Mouse (Mus musculus) embryonic facial prominence, embryonic 12.5 days (tissue): ENCODE data around the gene Aldh6a1. TPM values are rescaled to one million over a fixed set of nuclear protein-coding genes. Genes with fewer than 3 reads are reported as not detected.

ENCODE experiments used
- ATAC-seq: fragments of 200-750 bp; cut with Nextera tagmentation; 2 replicates; pipeline ENCODE4 v1.8.0; 2017; ENCODE audit not compliant: insufficient number of reproducible peaks, insufficient read depth, low FRiP score, low TSS enrichment
- H3K27ac ChIP-seq: fragments of 300-500 bp; sonication (generic); 2 replicates; pipeline ENCODE4 v1.5.1; 2016; ENCODE audit warnings: mild to moderate bottlenecking
- H3K27me3 ChIP-seq: fragments of 300-500 bp; sonication (generic); 2 replicates; pipeline ENCODE4 v1.6.1; 2016; ENCODE audit warnings: mild to moderate bottlenecking, moderate library complexity
- H3K36me3 ChIP-seq: fragments of 300-500 bp; sonication (generic); 2 replicates; pipeline ENCODE4 v1.6.1; 2016; ENCODE audit warnings: mild to moderate bottlenecking
- H3K4me1 ChIP-seq: fragments of 300-500 bp; sonication (generic); 2 replicates; pipeline ENCODE4 v1.6.1; 2016
- H3K4me2 ChIP-seq: fragments of 300-500 bp; sonication (generic); replicated peaks from 2 replicates; pipeline ENCODE4 v1.6.1; 2016; ENCODE audit warnings: mild to moderate bottlenecking, moderate library complexity
- H3K4me3 ChIP-seq: fragments of 300-500 bp; sonication (generic); 2 replicates; pipeline ENCODE4 v1.5.1; 2016; ENCODE audit warnings: mild to moderate bottlenecking
- H3K9ac ChIP-seq: fragments of 300-500 bp; sonication (generic); 2 replicates; pipeline ENCODE4 v1.6.1; 2016; ENCODE audit warnings: mild to moderate bottlenecking, moderate library complexity
- H3K9me3 ChIP-seq: fragments of 300-500 bp; sonication (generic); 2 replicates; pipeline ENCODE4 v1.6.1; 2016; ENCODE audit warnings: mild to moderate bottlenecking, moderate library complexity
- WGBS: fragments of 180-500 bp; shearing (Covaris S2); methylation state at CpG from one replicate; pipeline ENCODE4 v1.1.7; 2016; 5-methylcytosine and 5-hydroxymethylcytosine counted together
- polyA plus RNA-seq: library from polyadenylated mRNA; unstranded; fragments of >200 nt; fragmentation: Nextera tagmentation; extraction: Ambion mirVana; gene quantifications from 2 replicates; pipeline ENCODE4 v1.2.1, GENCODE M21; 2016

The Aldh6a1 gene
- polyA plus RNA-seq, 1 experiment from 2014 or later: 35.2 TPM

- no peak overlapping the region for H3K9ac ChIP-seq
- H3K36me3 ChIP-seq: no peaks in the 10 kb centered on the region
- WGBS: 78% methylated on average over 14 of the region's 14 CpGs
- no peak overlapping the region for H3K4me2 ChIP-seq
- ATAC-seq: peak; percentile 67; the same call in 1 of the 2 replicates
- H3K9me3 ChIP-seq: no peaks in the 10 kb centered on the region
- H3K27me3 ChIP-seq: no peaks in the 10 kb centered on the region
- H3K27ac ChIP-seq: no peak overlapping the region
- no peak overlapping the region for H3K4me3 ChIP-seq
- H3K4me1 ChIP-seq: no peaks in the 10 kb centered on the region
Observed at GRCm38 (mm10) chr12:84396947-84397679, 53.7 kb downstream of the Aldh6a1 start.

GRCm38 (mm10) chr12:84393847-84394246, 57.0 kb downstream of the Aldh6a1 start:
- Histone ChIP-seq H3K36me3 (no peaks in the 10 kb centered on the region), H3K4me2 (no peak overlapping the region), H3K27ac (no peak overlapping the region), H3K4me3 (no peak overlapping the region), H3K9me3 (no peaks in the 10 kb centered on the region), H3K9ac (no peak overlapping the region), H3K27me3 (no peaks in the 10 kb centered on the region), H3K4me1 (no peaks in the 10 kb centered on the region)
- no peak for ATAC-seq
- WGBS: 93% methylated on average over 5 of the region's 5 CpGs

GRCm38 (mm10) chr12:84392681-84393080, 58.1 kb downstream of the Aldh6a1 start:
- Histone ChIP-seq H3K27ac (no peak overlapping the region), H3K4me2 (no peak overlapping the region), H3K4me3 (no peak overlapping the region), H3K27me3 (no peaks in the 10 kb centered on the region), H3K9ac (no peak overlapping the region), H3K4me1 (no peaks in the 10 kb centered on the region), H3K36me3 (no peaks in the 10 kb centered on the region), H3K9me3 (no peaks in the 10 kb centered on the region)
- WGBS: 94% methylated on average over 4 of the region's 4 CpGs
- no peak for ATAC-seq

- H3K9ac ChIP-seq: no peak overlapping the region
- no peaks in the 10 kb centered on the region for H3K36me3 ChIP-seq
- H3K4me2 ChIP-seq: no peak overlapping the region
- H3K27me3 ChIP-seq: no peaks in the 10 kb centered on the region
- no peak overlapping the region for H3K27ac ChIP-seq
- no peak overlapping the region for H3K4me3 ChIP-seq
- no peaks in the 10 kb centered on the region for H3K4me1 ChIP-seq
- no peak for ATAC-seq
- WGBS: 78% methylated on average over 6 of the region's 6 CpGs
- no peaks in the 10 kb centered on the region for H3K9me3 ChIP-seq
Observed at GRCm38 (mm10) chr12:84390336-84390735, 60.5 kb downstream of the Aldh6a1 start.

GRCm38 (mm10) chr12:84388774-84389400, 61.9 kb downstream of the Aldh6a1 start:
- no peaks in the 10 kb centered on the region for H3K4me1 ChIP-seq
- ATAC-seq: no peak
- no peaks in the 10 kb centered on the region for H3K9me3 ChIP-seq
- H3K4me3 ChIP-seq: no peak overlapping the region
- H3K27ac ChIP-seq: no peak overlapping the region
- 73% methylated on average over 14 of the region's 14 CpGs for WGBS
- no peaks in the 10 kb centered on the region for H3K36me3 ChIP-seq
- no peak overlapping the region for H3K4me2 ChIP-seq
- H3K27me3 ChIP-seq: no peaks in the 10 kb centered on the region
- no peak overlapping the region for H3K9ac ChIP-seq

GRCm38 (mm10) chr12:84388097-84388496, 62.7 kb downstream of the Aldh6a1 start:
- no peak overlapping the region for H3K9ac ChIP-seq
- no peak for ATAC-seq
- whole genome bisulfite sequencing: 82% methylated on average over 8 of the region's 8 CpGs
- H3K4me2 ChIP-seq: no peak overlapping the region
- H3K4me3 ChIP-seq: no peak overlapping the region
- H3K27ac ChIP-seq: no peak overlapping the region
- H3K4me1 ChIP-seq: no peaks in the 10 kb centered on the region
- 0 out of 2 replicates have a peak, but pooled peaks cover under 1% of the 10 kb centered on the region for H3K36me3 ChIP-seq
- H3K9me3 ChIP-seq: no peaks in the 10 kb centered on the region
- H3K27me3 ChIP-seq: no peaks in the 10 kb centered on the region

GRCm38 (mm10) chr12:84385408-84385807, 65.4 kb downstream of the Aldh6a1 start:
- Histone ChIP-seq H3K27ac (no peak overlapping the region), H3K4me2 (no peak overlapping the region), H3K27me3 (no peaks in the 10 kb centered on the region), H3K4me3 (no peak overlapping the region), H3K9ac (no peak overlapping the region), H3K9me3 (no peaks in the 10 kb centered on the region), H3K4me1 (no peaks in the 10 kb centered on the region), H3K36me3 (peaks cover 8% of the 10 kb centered on the region; the same call in 1 of the 2 replicates)
- 91% methylated on average over 4 of the region's 4 CpGs for WGBS
- ATAC-seq: no peak

GRCm38 (mm10) chr12:84384644-84385081, 66.1 kb downstream of the Aldh6a1 start:
- no peaks in the 10 kb centered on the region for H3K27me3 ChIP-seq
- no peak overlapping the region for H3K4me2 ChIP-seq
- no peak overlapping the region for H3K27ac ChIP-seq
- no peak overlapping the region for H3K4me3 ChIP-seq
- peaks cover 8% of the 10 kb centered on the region; the same call in 1 of the 2 replicates for H3K36me3 ChIP-seq
- 84% methylated on average over 5 of the region's 5 CpGs for WGBS
- H3K4me1 ChIP-seq: no peaks in the 10 kb centered on the region
- H3K9ac ChIP-seq: no peak overlapping the region
- no peak for ATAC-seq
- no peaks in the 10 kb centered on the region for H3K9me3 ChIP-seq

GRCm38 (mm10) chr12:84382369-84382768, 68.4 kb downstream of the Aldh6a1 start:
- WGBS: 90% methylated on average over 4 of the region's 4 CpGs
- Histone ChIP-seq H3K27me3 (no peaks in the 10 kb centered on the region), H3K4me3 (no peak overlapping the region), H3K4me1 (no peaks in the 10 kb centered on the region), H3K27ac (no peak overlapping the region), H3K9me3 (no peaks in the 10 kb centered on the region), H3K36me3 (peaks cover 8% of the 10 kb centered on the region; the same call in 1 of the 2 replicates), H3K4me2 (no peak overlapping the region), H3K9ac (no peak overlapping the region)
- ATAC-seq: no peak

Other genes with a start within 250 kb of the Aldh6a1 start
- gene Elmsan1, start 232.1 kb downstream of the Aldh6a1 start, polyA plus RNA-seq: 7.9 and 9.0 TPM in 2 replicates
- 12.5 and 13.0 TPM in 2 replicates for gene Ptgr2, start 165.8 kb downstream of the Aldh6a1 start, polyA plus RNA-seq
- gene Zfp410, start 134.2 kb downstream of the Aldh6a1 start, polyA plus RNA-seq: 97.4 and 100 TPM in 2 replicates
- gene Coq6, start 89.3 kb downstream of the Aldh6a1 start, polyA plus RNA-seq: 44.0 and 45.3 TPM in 2 replicates
- gene Fam161b, start 89.2 kb downstream of the Aldh6a1 start, polyA plus RNA-seq: 5.5 and 5.8 TPM in 2 replicates
- 10.4 and 11.4 TPM in 2 replicates for gene Entpd5, start 42.0 kb downstream of the Aldh6a1 start, polyA plus RNA-seq
- 1.5 and 2.3 TPM in 2 replicates for gene Bbof1, start 41.9 kb downstream of the Aldh6a1 start, polyA plus RNA-seq
- 29.4 and 31.2 TPM in 2 replicates for gene Rnf113a2, start 33.8 kb downstream of the Aldh6a1 start, polyA plus RNA-seq
- 29.8 and 30.9 TPM in 2 replicates for gene Lin52, start 418 bp upstream of the Aldh6a1 start, polyA plus RNA-seq
- 6.6 and 8.4 TPM in 2 replicates for gene Vsx2, start 118.8 kb upstream of the Aldh6a1 start, polyA plus RNA-seq
- gene Abcd4, start 166.4 kb upstream of the Aldh6a1 start, polyA plus RNA-seq: 15.8 and 16.0 TPM in 2 replicates
- not detected in 2 replicates for gene Vrtn, start 190.0 kb upstream of the Aldh6a1 start, polyA plus RNA-seq
- 0.12 and 0.20 TPM in 2 replicates for gene Syndig1l, start 247.8 kb upstream of the Aldh6a1 start, polyA plus RNA-seq